Mouse (Mus musculus): ENCODE data around the gene B3gnt5.
"Not testable (repeated sequence)": the region's sequence is repeated elsewhere in the genome, so short reads cannot be mapped to it uniquely, and the experiment has no call there.

B3gnt5 gene

GRCm38 (mm10) chr16:19760074-19760473 lies at the start of gene B3gnt5:
Gene B3gnt5, plus strand, starts transcription at chr16:19760208.
- DNase-seq (ENCODE audit: low read depth, low spot score) = peak; percentile 90

- DNase-seq (ENCODE audit: low read depth, low spot score) = no peak
Observed at GRCm38 (mm10) chr16:19720959-19721358, 39.0 kb upstream of the B3gnt5 start.

- not testable (repeated sequence) for DNase-seq (ENCODE audit: low read depth, low spot score)
Observed at GRCm38 (mm10) chr16:19724139-19724538, 35.9 kb upstream of the B3gnt5 start.

GRCm38 (mm10) chr16:19732896-19733295 lies 27.1 kb upstream of the B3gnt5 start:
- no peak for DNase-seq (ENCODE audit: low read depth, low spot score)

- peak; percentile 9 for DNase-seq (ENCODE audit: low read depth, low spot score)
Observed at GRCm38 (mm10) chr16:19760505-19761496, 793 bp downstream of the B3gnt5 start.

- no peak for DNase-seq (ENCODE audit: low read depth, low spot score)
Observed at GRCm38 (mm10) chr16:19761691-19762090, 1.7 kb downstream of the B3gnt5 start.

GRCm38 (mm10) chr16:19766107-19766506 lies 6.1 kb downstream of the B3gnt5 start:
- no peak for DNase-seq (ENCODE audit: low read depth, low spot score)

- no peak for DNase-seq (ENCODE audit: low read depth, low spot score)
Observed at GRCm38 (mm10) chr16:19768046-19768445, 8.0 kb downstream of the B3gnt5 start.

- no peak for DNase-seq (ENCODE audit: low read depth, low spot score)
Observed at GRCm38 (mm10) chr16:19772013-19772412, 12.0 kb downstream of the B3gnt5 start.

GRCm38 (mm10) chr16:19786386-19787090 lies 26.5 kb downstream of the B3gnt5 start:
- DNase-seq (ENCODE audit: low read depth, low spot score) = no peak

- no peak for DNase-seq (ENCODE audit: low read depth, low spot score)
Observed at GRCm38 (mm10) chr16:19789914-19790313, 29.9 kb downstream of the B3gnt5 start.

GRCm38 (mm10) chr16:19818801-19819200 lies 58.8 kb downstream of the B3gnt5 start:
- DNase-seq (ENCODE audit: low read depth, low spot score) = no peak

Data from WW6 (cell line).